Mouse (Mus musculus): ENCODE measurements around the gene Chn1. TPM values are rescaled to one million over a fixed set of nuclear protein-coding genes. Genes with fewer than 3 reads are reported as not detected.

Gene Chn1
- total and polyA plus RNA-seq, 3 experiments = 4.2 to 17.0 (median 9.9) TPM

DNA sequence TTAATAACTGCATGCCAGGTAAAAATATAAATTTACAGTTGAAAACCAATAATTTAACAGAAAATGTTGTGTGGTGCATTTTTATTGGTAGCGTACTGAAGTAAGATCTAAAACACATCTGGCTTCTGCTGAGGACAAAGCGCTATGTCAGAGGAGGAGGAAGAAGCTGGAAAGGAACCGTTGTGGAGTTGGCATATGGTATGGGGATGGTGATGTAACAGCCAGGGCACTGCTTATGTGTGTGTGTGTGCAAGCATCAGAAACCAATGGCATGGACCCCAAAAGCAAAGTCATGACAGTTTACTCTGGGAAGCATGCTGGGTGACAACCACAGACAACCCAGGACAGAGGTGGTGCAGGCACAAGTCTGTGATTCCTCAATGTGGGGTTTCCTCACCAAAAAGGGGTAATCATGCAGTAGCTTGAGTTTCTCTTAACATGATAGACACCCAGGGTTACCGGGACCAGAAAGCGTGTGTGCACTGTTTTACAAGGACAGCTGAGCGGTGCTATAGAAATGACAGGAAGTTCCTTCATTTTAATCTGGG lies 162.7 kb downstream of the Chn1 start:
- Histone ChIP-seq H3K4me2 (ENCODE audit: insufficient read depth, low read depth, poor library complexity, severe bottlenecking) (no peak overlapping the region), H3K79me2 (replicated peaks; ENCODE audit: control insufficient read depth, extremely low read depth, insufficient read depth, poor library complexity, severe bottlenecking) (no peaks in the 10 kb centered on the region), H3K9me3 (replicated peaks; ENCODE audit: low read length) (no peaks in the 10 kb centered on the region), H3K4me1 (ENCODE audit: control insufficient read depth in 1 of 2, insufficient read depth in 2 of 2) (no peaks in the 10 kb centered on the region; a peak in 1 of 4 replicates), H3K27ac (ENCODE audit: insufficient read depth, low read depth) (no peak overlapping the region), H3K27me3 (replicated peaks) (no peaks in the 10 kb centered on the region), H3K4me3 (replicated peaks in 1 of 3; ENCODE audit: low read depth in 2 of 3, low read length in 2 of 3, poor library complexity in 1 of 3) (no peak overlapping the region), H3K36me3 (replicated peaks in 1 of 2; ENCODE audit: control insufficient read depth in 1 of 2, insufficient read depth in 1 of 2, low read length in 1 of 2) (peaks cover 0 to 10% of the 10 kb centered on the region in 2 experiments), H3K9ac (ENCODE audit: insufficient read depth, low read depth) (no peak overlapping the region)
- dilution Hi-C loops (cut with MboI; ENCODE audit: extremely low pct_ligation_motif_present, extremely low pct_unique_long_range_greater_than_20kb, low sequenced_read_pairs) = no loop called here
- no peak for DNase-seq (ENCODE audit: extremely low read depth)
- TF ChIP-seq KAT2A (IDR thresholded peaks at IDR 0.05; ENCODE audit: insufficient replicate concordance, low read length) (no peak), MAZ (IDR thresholded peaks at IDR 0.05; ENCODE audit: low read depth, low read length) (no peak), NRF1 (IDR thresholded peaks at IDR 0.05; ENCODE audit: low read depth, low read length) (no peak), CTCF (conservative IDR thresholded peaks at IDR 0.05 in 1 of 2, IDR thresholded peaks at IDR 0.05 in 1 of 2; ENCODE audit: low read depth in 2 of 2, low read length in 2 of 2) (no peak), SMC3 (IDR thresholded peaks at IDR 0.05; ENCODE audit: low read depth, low read length) (no peak), ZNF384 (IDR thresholded peaks at IDR 0.05; ENCODE audit: low read depth, low read length) (no peak), USF2 (conservative IDR thresholded peaks at IDR 0.05; ENCODE audit: low read depth, low read length) (no peak), IRF4 (IDR thresholded peaks at IDR 0.05; ENCODE audit: low read depth, low read length) (no peak), MEF2A (IDR thresholded peaks at IDR 0.05; ENCODE audit: borderline replicate concordance, low read depth, low read length) (no peak)
- in situ Hi-C loops (cut with MboI; ENCODE audit: low pct_ligation_motif_present, low pct_unique_long_range_greater_than_20kb, low sequenced_read_pairs) = no loop called here

DNA sequence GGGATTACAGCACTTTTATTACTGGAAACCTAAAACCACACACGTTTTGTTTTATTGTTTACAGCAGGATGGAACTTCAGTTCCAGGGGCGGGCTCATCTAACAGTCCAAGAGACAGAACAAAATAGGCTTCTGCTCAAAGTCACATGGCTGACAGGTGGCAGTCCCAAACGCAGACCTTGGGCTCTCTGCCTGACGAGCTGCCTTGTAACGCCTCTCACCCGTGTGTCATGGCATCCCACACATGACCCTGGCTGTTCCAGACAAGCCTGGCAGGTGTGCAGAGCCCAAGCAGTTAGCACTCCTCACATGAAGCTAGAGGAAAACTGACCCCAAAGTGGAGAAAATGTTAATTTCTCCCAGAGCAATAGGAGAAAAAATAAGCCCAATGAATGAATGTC lies 163.3 kb downstream of the Chn1 start:
- H3K9ac ChIP-seq (ENCODE audit: insufficient read depth, low read depth) = no peak overlapping the region
- dilution Hi-C loops (cut with MboI; ENCODE audit: extremely low pct_ligation_motif_present, extremely low pct_unique_long_range_greater_than_20kb, low sequenced_read_pairs) = no loop called here
- H3K4me1 ChIP-seq (ENCODE audit: control insufficient read depth in 1 of 2, insufficient read depth in 2 of 2) = peaks cover 0 to 4% of the 10 kb centered on the region in 2 experiments; a peak in 2 of 4 replicates

DNA sequence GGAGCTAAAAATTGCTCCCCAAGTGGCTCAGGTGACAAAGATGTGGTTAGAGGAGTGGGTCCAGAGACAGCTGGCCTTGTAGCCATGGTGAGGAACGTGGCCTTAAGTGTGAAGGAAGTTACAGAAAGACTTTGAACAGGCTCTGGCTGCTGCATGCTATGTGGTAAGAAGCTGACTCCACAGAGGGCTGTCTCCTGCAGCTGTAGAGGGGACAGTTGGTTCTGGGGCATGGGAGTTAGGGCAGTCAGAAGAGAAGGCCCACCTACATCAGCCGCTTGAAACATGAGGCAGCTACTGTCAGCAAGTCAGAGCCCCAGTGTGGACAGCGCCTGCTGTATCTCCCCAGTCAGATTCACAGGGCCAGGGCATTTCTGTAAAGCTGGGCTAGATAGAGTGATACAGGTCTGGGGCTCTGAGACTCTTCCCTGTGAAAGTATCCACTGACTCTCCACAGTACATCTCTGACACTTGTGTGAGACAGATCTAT lies 165.4 kb downstream of the Chn1 start:
- peaks cover 0 to 6% of the 10 kb centered on the region in 2 experiments for H3K36me3 ChIP-seq (replicated peaks in 1 of 2; ENCODE audit: control insufficient read depth in 1 of 2, insufficient read depth in 1 of 2, low read length in 1 of 2)
- in situ Hi-C loops (cut with MboI; ENCODE audit: low pct_ligation_motif_present, low pct_unique_long_range_greater_than_20kb, low sequenced_read_pairs) (no loop called here), dilution Hi-C loops (cut with MboI; ENCODE audit: extremely low pct_ligation_motif_present, extremely low pct_unique_long_range_greater_than_20kb, low sequenced_read_pairs) (no loop called here)
- H3K4me2 ChIP-seq (ENCODE audit: insufficient read depth, low read depth, poor library complexity, severe bottlenecking) = no peak overlapping the region
- peaks cover 4 to 18% of the 10 kb centered on the region in 2 experiments; a peak in 3 of 4 replicates for H3K4me1 ChIP-seq (ENCODE audit: control insufficient read depth in 1 of 2, insufficient read depth in 2 of 2)
- TF ChIP-seq JUND (conservative IDR thresholded peaks at IDR 0.05; ENCODE audit: low read depth, low read length) = no peak
- TF ChIP-seq SIN3A (IDR thresholded peaks at IDR 0.05; ENCODE audit: low read length) = no peak
- TF ChIP-seq KAT2A (IDR thresholded peaks at IDR 0.05; ENCODE audit: insufficient replicate concordance, low read length) = no peak
- no peak for TF ChIP-seq ETS1 (conservative IDR thresholded peaks at IDR 0.05; ENCODE audit: low read depth, low read length)
- no peak for TF ChIP-seq ZNF384 (IDR thresholded peaks at IDR 0.05; ENCODE audit: low read depth, low read length)
- no peak for DNase-seq (ENCODE audit: extremely low read depth)
- no peaks in the 10 kb centered on the region for H3K9me3 ChIP-seq (replicated peaks; ENCODE audit: low read length)
- H3K4me3 ChIP-seq (replicated peaks in 1 of 3; ENCODE audit: low read depth in 2 of 3, low read length in 2 of 3, poor library complexity in 1 of 3) = no peak overlapping the region
- no peaks in the 10 kb centered on the region for H3K79me2 ChIP-seq (replicated peaks; ENCODE audit: control insufficient read depth, extremely low read depth, insufficient read depth, poor library complexity, severe bottlenecking)
- no peak overlapping the region for H3K27ac ChIP-seq (ENCODE audit: insufficient read depth, low read depth)
- no peaks in the 10 kb centered on the region for H3K27me3 ChIP-seq (replicated peaks)
- no peak overlapping the region for H3K9ac ChIP-seq (ENCODE audit: insufficient read depth, low read depth)

More for the DNA sequence above, 163.3 kb downstream of the Chn1 start:
- Histone ChIP-seq H3K27ac (ENCODE audit: insufficient read depth, low read depth) (no peak overlapping the region), H3K36me3 (replicated peaks in 1 of 2; ENCODE audit: control insufficient read depth in 1 of 2, insufficient read depth in 1 of 2, low read length in 1 of 2) (peaks cover 0 to 10% of the 10 kb centered on the region in 2 experiments), H3K4me2 (ENCODE audit: insufficient read depth, low read depth, poor library complexity, severe bottlenecking) (no peak overlapping the region), H3K27me3 (replicated peaks) (no peaks in the 10 kb centered on the region), H3K9me3 (replicated peaks; ENCODE audit: low read length) (no peaks in the 10 kb centered on the region), H3K4me3 (replicated peaks in 1 of 3; ENCODE audit: low read depth in 2 of 3, low read length in 2 of 3, poor library complexity in 1 of 3) (no peak overlapping the region), H3K79me2 (replicated peaks; ENCODE audit: control insufficient read depth, extremely low read depth, insufficient read depth, poor library complexity, severe bottlenecking) (no peaks in the 10 kb centered on the region)
- in situ Hi-C loops (cut with MboI; ENCODE audit: low pct_ligation_motif_present, low pct_unique_long_range_greater_than_20kb, low sequenced_read_pairs) = no loop called here
- no peak for DNase-seq (ENCODE audit: extremely low read depth)
- no peak for TF ChIP-seq ZC3H11A (IDR thresholded peaks at IDR 0.05; ENCODE audit: low read depth, low read length)
- no peak for TF ChIP-seq ZNF384 (IDR thresholded peaks at IDR 0.05; ENCODE audit: low read depth, low read length)
- no peak for TF ChIP-seq BHLHE40 (IDR thresholded peaks at IDR 0.05; ENCODE audit: low read depth, low read length)
